Mouse (Mus musculus) neural tube, embryonic 11.5 days (tissue): Measurements from ENCODE around the gene Ncam1. TPM values are rescaled to one million over a fixed set of nuclear protein-coding genes. Genes with fewer than 3 reads are reported as not detected.

ENCODE experiments used
- ATAC-seq: fragments of 200-750 bp; cut with Nextera tagmentation; 2 replicates; pipeline ENCODE4 v1.8.0; 2017; ENCODE audit warnings: moderate number of reproducible peaks, mild to moderate bottlenecking, moderate TSS enrichment, moderate library complexity; ENCODE audit not compliant: insufficient read depth, low FRiP score, low TSS enrichment
- DNase-seq: peaks from one replicate; pipeline ENCODE4 v3.0.0-alpha.2; 2015; ENCODE audit warnings: low spot score
- H3K27ac ChIP-seq: fragments of 300-500 bp; sonication (generic); 2 replicates; pipeline ENCODE4 v1.5.1; 2014; ENCODE audit warnings: low read depth, mild to moderate bottlenecking, low read length
- H3K27me3 ChIP-seq: fragments of 300-500 bp; sonication (generic); 2 replicates; pipeline ENCODE4 v1.6.1; 2014; ENCODE audit warnings: mild to moderate bottlenecking, low read length, mixed read lengths; ENCODE audit not compliant: control insufficient read depth, insufficient read depth
- H3K36me3 ChIP-seq: fragments of 300-500 bp; sonication (generic); 2 replicates; pipeline ENCODE4 v1.6.1; 2014; ENCODE audit warnings: mild to moderate bottlenecking, low read length, moderate library complexity, mixed read lengths; ENCODE audit not compliant: control insufficient read depth, insufficient read depth
- H3K4me1 ChIP-seq: fragments of 300-500 bp; sonication (generic); 2 replicates; pipeline ENCODE4 v1.6.1; 2014; ENCODE audit warnings: low read length, mixed read lengths; ENCODE audit not compliant: control insufficient read depth, insufficient read depth
- H3K4me2 ChIP-seq: fragments of 300-500 bp; sonication (generic); 2 replicates; pipeline ENCODE4 v1.6.1; 2014; ENCODE audit warnings: low read depth, mild to moderate bottlenecking, moderate library complexity
- H3K4me3 ChIP-seq: fragments of 300-500 bp; sonication (generic); 2 replicates; pipeline ENCODE4 v1.5.1; 2014; ENCODE audit warnings: low read depth, low read length
- H3K9ac ChIP-seq: fragments of 300-500 bp; sonication (generic); 2 replicates; pipeline ENCODE4 v1.6.1; 2014; ENCODE audit warnings: mild to moderate bottlenecking, low read length
- H3K9me3 ChIP-seq: fragments of 300-500 bp; sonication (generic); 2 replicates; pipeline ENCODE4 v1.6.1; 2016; ENCODE audit warnings: low read length; ENCODE audit not compliant: control insufficient read depth
- WGBS: fragments of 180-500 bp; shearing (Covaris S2); extraction: QIAGEN DNeasy Blood & Tissue Kit; methylation state at CpG from one replicate; pipeline ENCODE4 v1.1.7; 2014; 5-methylcytosine and 5-hydroxymethylcytosine counted together
- polyA plus RNA-seq: library from polyadenylated mRNA; unstranded; fragments of >200 nt; fragmentation: Nextera tagmentation; extraction: Ambion mirVana; gene quantifications from 2 replicates; pipeline ENCODE4 v1.2.1, GENCODE M21; 2014

Gene Ncam1
- polyA plus RNA-seq, 1 experiment from 2014 or later = 193 TPM

GRCm38 (mm10) chr9:49661480-49661879, 137.2 kb downstream of the Ncam1 start:
- Histone ChIP-seq H3K9me3 (no peaks in the 10 kb centered on the region), H3K36me3 (no peaks in the 10 kb centered on the region), H3K27ac (no peak overlapping the region), H3K4me2 (no peak overlapping the region), H3K4me1 (no peaks in the 10 kb centered on the region; the same call in 1 of the 2 replicates), H3K4me3 (no peak overlapping the region), H3K9ac (no peak overlapping the region), H3K27me3 (no peaks in the 10 kb centered on the region)
- WGBS = 87% methylated on average over 2 of the region's 2 CpGs
- DNase-seq (no peak), ATAC-seq (no peak)

- WGBS = 72% methylated on average over 4 of the region's 4 CpGs
- no peaks in the 10 kb centered on the region for H3K9me3 ChIP-seq
- H3K36me3 ChIP-seq = no peaks in the 10 kb centered on the region
- no peak overlapping the region for H3K9ac ChIP-seq
- no peak overlapping the region for H3K4me2 ChIP-seq
- no peak overlapping the region for H3K4me3 ChIP-seq
- no peaks in the 10 kb centered on the region for H3K4me1 ChIP-seq
- no peak overlapping the region for H3K27ac ChIP-seq
- DNase-seq (no peak), ATAC-seq (no peak)
- no peaks in the 10 kb centered on the region for H3K27me3 ChIP-seq
These were observed 140.3 kb downstream of the Ncam1 start for GRCm38 (mm10) chr9:49658381-49658856.

- no peak overlapping the region for H3K27ac ChIP-seq
These were observed 144.3 kb downstream of the Ncam1 start for GRCm38 (mm10) chr9:49654470-49654869.

GRCm38 (mm10) chr9:49653478-49654245, 145.1 kb downstream of the Ncam1 start:
- Histone ChIP-seq H3K27ac (no peak overlapping the region), H3K9me3 (no peaks in the 10 kb centered on the region), H3K36me3 (no peaks in the 10 kb centered on the region), H3K4me1 (no peaks in the 10 kb centered on the region), H3K9ac (no peak overlapping the region), H3K27me3 (no peaks in the 10 kb centered on the region), H3K4me3 (no peak overlapping the region), H3K4me2 (no peak overlapping the region)
- DNase-seq = no peak
- 61% methylated on average over 9 of the region's 9 CpGs for WGBS
- ATAC-seq = no peak

More at GRCm38 (mm10) chr9:49654470-49654869, 144.3 kb downstream of the Ncam1 start:
- Histone ChIP-seq H3K9ac (no peak overlapping the region), H3K4me3 (no peak overlapping the region), H3K36me3 (no peaks in the 10 kb centered on the region), H3K4me1 (no peaks in the 10 kb centered on the region), H3K27me3 (no peaks in the 10 kb centered on the region), H3K4me2 (no peak overlapping the region), H3K9me3 (no peaks in the 10 kb centered on the region)
- DNase-seq (no peak), ATAC-seq (no peak)
- WGBS = 93% methylated on average over 3 of the region's 3 CpGs

GRCm38 (mm10) chr9:49644296-49644695, 154.4 kb downstream of the Ncam1 start:
- DNase-seq (no peak), ATAC-seq (no peak)
- no peak overlapping the region for H3K27ac ChIP-seq
- H3K4me2 ChIP-seq = no peak overlapping the region
- H3K4me3 ChIP-seq = no peak overlapping the region
- no peak overlapping the region for H3K9ac ChIP-seq
- WGBS = 91% methylated on average over 2 of the region's 2 CpGs
- H3K27me3 ChIP-seq = no peaks in the 10 kb centered on the region
- no peaks in the 10 kb centered on the region for H3K4me1 ChIP-seq
- H3K9me3 ChIP-seq = peaks cover 4% of the 10 kb centered on the region; the same call in 1 of the 2 replicates
- H3K36me3 ChIP-seq = no peaks in the 10 kb centered on the region

GRCm38 (mm10) chr9:49640764-49641163, 158.0 kb downstream of the Ncam1 start:
- Histone ChIP-seq H3K4me2 (no peak overlapping the region), H3K9me3 (no peaks in the 10 kb centered on the region), H3K27me3 (no peaks in the 10 kb centered on the region), H3K4me3 (no peak overlapping the region), H3K27ac (no peak overlapping the region), H3K9ac (no peak overlapping the region), H3K4me1 (no peaks in the 10 kb centered on the region), H3K36me3 (no peaks in the 10 kb centered on the region)
- ATAC-seq (no peak), DNase-seq (no peak)
- 97% methylated on average over 3 of the region's 3 CpGs for WGBS

- DNase-seq (no peak), ATAC-seq (no peak)
- H3K27me3 ChIP-seq = no peaks in the 10 kb centered on the region
- 62% methylated on average over 8 of the region's 8 CpGs for WGBS
- H3K4me2 ChIP-seq = no peak overlapping the region
- no peak overlapping the region for H3K9ac ChIP-seq
- no peaks in the 10 kb centered on the region for H3K9me3 ChIP-seq
- no peak overlapping the region for H3K27ac ChIP-seq
- no peak overlapping the region for H3K4me3 ChIP-seq
- no peaks in the 10 kb centered on the region for H3K4me1 ChIP-seq
- no peaks in the 10 kb centered on the region for H3K36me3 ChIP-seq
These were observed 158.6 kb downstream of the Ncam1 start for GRCm38 (mm10) chr9:49640142-49640541.

- Histone ChIP-seq H3K9me3 (no peaks in the 10 kb centered on the region), H3K4me1 (no peaks in the 10 kb centered on the region), H3K4me2 (no peak overlapping the region), H3K27ac (no peak overlapping the region), H3K36me3 (no peaks in the 10 kb centered on the region), H3K27me3 (no peaks in the 10 kb centered on the region), H3K4me3 (no peak overlapping the region), H3K9ac (no peak overlapping the region)
- no peak for ATAC-seq
- DNase-seq = no peak
These were observed 160.8 kb downstream of the Ncam1 start for GRCm38 (mm10) chr9:49637955-49638354.

- Histone ChIP-seq H3K4me2 (no peak overlapping the region), H3K4me1 (no peaks in the 10 kb centered on the region), H3K36me3 (no peaks in the 10 kb centered on the region), H3K9me3 (no peaks in the 10 kb centered on the region), H3K4me3 (no peak overlapping the region), H3K27ac (no peak overlapping the region), H3K9ac (no peak overlapping the region), H3K27me3 (no peaks in the 10 kb centered on the region)
- DNase-seq (peak; percentile 38), ATAC-seq (no peak)
- WGBS = 82% methylated on average over 11 of the region's 11 CpGs
These were observed 162.9 kb downstream of the Ncam1 start for GRCm38 (mm10) chr9:49635668-49636326.
